Mouse (Mus musculus): ENCODE measurements around the gene Cypt4.
"Not testable (repeated sequence)": the region's sequence is repeated elsewhere in the genome, so short reads cannot be mapped to it uniquely, and the experiment has no call there.

Cypt4 gene

GRCm38 (mm10) chr9:24624896-24625295, at the start of gene Cypt4:
Gene Cypt4, plus strand, starts transcription at chr9:24625196.
- DNase-seq, result no peak

GRCm38 (mm10) chr9:24637341-24637740, 12.3 kb downstream of the Cypt4 start:
- DNase-seq, result not testable (repeated sequence)

All from kidney, adult 18-20 months (tissue).